Mouse (Mus musculus): Measurements from ENCODE around the gene Phf11c. TPM values are rescaled to one million over a fixed set of nuclear protein-coding genes. Genes with fewer than 3 reads are reported as not detected.
"Not testable (repeated sequence)": the region's sequence is repeated elsewhere in the genome, so short reads cannot be mapped to it uniquely, and the experiment has no call there.

Phf11c gene
- under 1 TPM; 0.31 to 0.47 TPM for total RNA-seq (2021)
- long read RNA-seq, experiment 1, result 0 reads
- long read RNA-seq, experiment 2, result 0 reads

DNA sequence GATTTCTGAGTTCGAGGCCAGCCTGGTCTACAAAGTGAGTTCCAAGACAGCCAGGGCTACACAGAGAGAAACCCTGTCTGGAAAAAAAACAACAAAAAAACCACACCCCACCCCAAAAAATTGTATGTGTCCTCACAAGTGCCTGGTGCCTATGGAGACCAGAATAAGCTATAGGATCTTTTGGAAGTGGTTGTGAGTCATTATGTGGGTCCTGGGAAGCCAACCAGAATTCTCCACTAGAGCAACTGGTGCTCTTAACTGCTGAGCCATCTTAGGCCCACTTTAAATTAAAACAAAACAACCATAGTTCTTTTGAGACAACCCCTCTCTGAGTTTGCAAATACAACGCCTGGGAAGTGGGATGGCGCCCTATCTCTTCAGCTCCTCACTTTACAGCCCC, at the start of gene Phf11c:
Gene Phf11c, minus strand, starts transcription at position 101 of the 400 bp plus-strand sequence.
- DNase-seq, result no peak

DNA sequence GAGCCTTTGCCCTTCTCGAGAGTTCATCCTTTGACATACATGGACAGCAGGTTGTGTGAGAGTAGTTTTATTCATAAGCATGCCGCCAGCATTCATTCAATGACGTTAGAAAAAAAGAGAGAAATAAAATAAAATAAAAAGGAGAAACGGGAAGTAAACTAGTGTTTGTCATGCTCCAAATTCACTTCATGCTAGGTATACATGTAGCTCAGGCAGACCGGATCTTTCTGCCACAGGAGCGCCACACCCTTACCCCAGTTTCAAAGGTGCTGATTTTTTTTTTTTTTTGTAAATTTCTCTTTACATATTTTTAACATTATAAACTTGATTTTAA, 46.3 kb upstream of the Phf11c start:
- intact Hi-C loops (cut with DNase I; ENCODE audit: low total_unique reads), result no loop called here
- DNase-seq, result no peak

More for the DNA sequence above, at the start of gene Phf11c:
- intact Hi-C loops (cut with DNase I; ENCODE audit: low total_unique reads), result no loop called here

GRCm38 (mm10) chr14:59440558-59441471, 45.6 kb upstream of the Phf11c start, which contains the start of the genes Setdb2 and Cab39l:
Gene Setdb2, minus strand, starts transcription at chr14:59440884.
Gene Cab39l, plus strand, starts transcription at chr14:59440972.
- intact Hi-C loops (cut with DNase I; ENCODE audit: low total_unique reads), result no loop called here
- DNase-seq, result peak; percentile 93

DNA sequence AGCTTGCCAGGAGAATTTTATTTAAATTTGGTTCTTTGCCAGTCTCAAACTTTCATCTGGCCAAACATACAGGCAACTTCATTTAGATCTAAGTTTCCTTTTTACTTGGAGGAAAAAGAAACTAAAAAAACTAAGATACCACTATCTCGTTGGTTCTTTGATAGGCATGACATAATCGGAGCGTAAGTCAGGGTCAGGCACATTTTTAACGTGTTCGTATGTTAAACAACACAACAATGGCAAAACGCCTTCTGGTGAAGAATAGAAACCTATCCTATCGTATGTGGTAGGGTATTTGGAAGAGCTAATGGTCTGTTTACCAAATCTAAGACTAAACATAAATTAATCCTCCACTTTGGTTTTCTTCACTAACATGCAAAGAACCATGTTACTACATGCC, 44.9 kb upstream of the Phf11c start:
- intact Hi-C loops (cut with DNase I; ENCODE audit: low total_unique reads), result no loop called here
- no peak for DNase-seq

- intact Hi-C loops (cut with DNase I; ENCODE audit: low total_unique reads), result no loop called here
- DNase-seq, result no peak
These were observed 43.3 kb upstream of the Phf11c start for GRCm38 (mm10) chr14:59438505-59438904.

DNA sequence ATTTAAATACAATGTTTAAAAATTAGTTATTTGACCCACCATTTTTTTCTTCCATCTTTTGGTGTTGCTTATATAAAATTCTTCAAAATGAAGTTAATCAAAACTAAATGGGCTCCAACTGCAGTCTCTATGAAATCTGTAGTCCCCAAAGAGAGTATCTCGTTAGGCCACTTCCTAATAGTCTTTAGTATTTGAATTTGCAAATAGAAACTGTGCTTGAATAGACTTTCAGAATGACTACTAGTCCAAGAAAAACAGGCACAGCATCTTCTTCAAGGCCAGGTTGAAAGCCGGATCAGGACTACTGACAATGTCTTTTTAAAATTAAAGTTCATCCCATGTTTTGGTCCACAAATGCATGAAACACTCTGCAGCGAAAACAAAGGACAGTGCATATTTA, 42.2 kb upstream of the Phf11c start:
- intact Hi-C loops (cut with DNase I; ENCODE audit: low total_unique reads), result no loop called here
- no peak for DNase-seq

- no peak for DNase-seq
- intact Hi-C loops (cut with DNase I; ENCODE audit: low total_unique reads), result no loop called here
These were observed 40.0 kb upstream of the Phf11c start for GRCm38 (mm10) chr14:59435206-59435605.

- intact Hi-C loops (cut with DNase I; ENCODE audit: low total_unique reads), result no loop called here
- DNase-seq, result no peak
These were observed 38.7 kb upstream of the Phf11c start for GRCm38 (mm10) chr14:59433902-59434301.

- intact Hi-C loops (cut with DNase I; ENCODE audit: low total_unique reads), result no loop called here
- DNase-seq, result no peak
These were observed 35.4 kb upstream of the Phf11c start for GRCm38 (mm10) chr14:59430556-59430955.

DNA sequence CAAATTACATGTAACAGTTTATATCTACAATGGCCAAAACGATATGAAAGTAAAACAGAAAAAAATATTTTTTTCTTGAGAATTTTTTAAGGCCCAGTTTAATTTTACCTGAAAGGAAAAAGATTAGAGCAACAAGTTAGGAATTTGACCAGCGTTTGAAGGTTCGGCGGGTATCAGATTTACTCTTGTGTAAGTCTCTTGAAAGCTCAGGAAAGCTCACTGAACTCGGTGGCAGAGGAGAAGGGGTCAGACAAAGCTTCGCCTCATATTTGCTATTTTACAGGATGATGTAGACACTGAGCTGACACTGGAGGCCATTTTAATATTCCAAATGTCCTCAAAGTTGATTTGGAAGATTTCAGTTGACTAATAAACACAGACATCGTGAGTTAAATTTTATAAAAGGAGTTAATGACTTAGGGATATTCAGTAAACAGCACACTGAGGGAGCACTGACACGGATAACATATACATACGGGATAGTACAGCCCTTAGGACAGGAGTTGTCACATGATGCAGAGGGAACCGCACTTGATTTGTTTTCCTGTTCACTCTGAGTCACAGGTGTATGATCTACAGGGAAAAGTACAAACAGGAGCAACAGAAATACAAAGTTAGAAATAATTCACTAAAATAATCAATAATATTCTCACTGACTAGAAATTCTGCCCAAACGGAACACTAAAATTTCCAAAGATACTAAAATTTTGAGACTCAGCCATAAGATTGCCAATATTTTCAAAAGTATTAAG, 27.9 kb upstream of the Phf11c start:
- DNase-seq, result no peak
- intact Hi-C loops (cut with DNase I; ENCODE audit: low total_unique reads), result no loop called here

GRCm38 (mm10) chr14:59418171-59418570, 23.0 kb upstream of the Phf11c start:
- intact Hi-C loops (cut with DNase I; ENCODE audit: low total_unique reads), result no loop called here
- DNase-seq, result no peak

- intact Hi-C loops (cut with DNase I; ENCODE audit: low total_unique reads); DNase-seq: not testable (repeated sequence)
These were observed 19.8 kb upstream of the Phf11c start for GRCm38 (mm10) chr14:59414979-59415378.

GRCm38 (mm10) chr14:59396999-59397398, 1.8 kb upstream of the Phf11c start:
- intact Hi-C loops (cut with DNase I; ENCODE audit: low total_unique reads), result no loop called here
- no peak for DNase-seq

DNA sequence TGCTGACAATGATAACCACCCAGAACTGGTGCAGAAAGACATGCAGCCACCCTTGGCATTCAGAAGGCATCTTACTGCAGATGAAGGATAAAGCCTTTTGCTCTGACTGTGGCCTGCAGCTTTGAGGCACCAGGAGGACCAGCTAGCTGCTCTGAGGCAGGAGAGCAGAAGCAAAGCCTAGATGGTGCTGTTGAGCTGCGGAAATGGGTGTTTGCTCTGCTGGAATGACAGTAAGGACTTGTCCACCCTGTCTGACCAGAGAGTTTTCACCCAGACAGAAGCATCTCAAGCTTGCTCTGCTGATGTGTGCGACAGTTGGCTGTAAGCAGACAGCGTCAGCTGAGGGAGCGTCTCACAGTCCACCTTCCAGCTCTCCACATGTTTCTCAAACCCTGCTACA, 5.0 kb downstream of the Phf11c start:
- DNase-seq, result not testable (repeated sequence)
- intact Hi-C loops (cut with DNase I; ENCODE audit: low total_unique reads), result loop anchor here (5.0 kb wide), 1 partner anchor 167 kb away; no protein-coding TSS in a partner anchor

GRCm38 (mm10) chr14:59389532-59389931, 5.6 kb downstream of the Phf11c start:
- intact Hi-C loops (cut with DNase I; ENCODE audit: low total_unique reads), result no loop called here
- no peak for DNase-seq

GRCm38 (mm10) chr14:59370348-59371068, 24.7 kb downstream of the Phf11c start:
- DNase-seq, result no peak
- intact Hi-C loops (cut with DNase I; ENCODE audit: low total_unique reads), result no loop called here

GRCm38 (mm10) chr14:59366386-59367105, 28.6 kb downstream of the Phf11c start:
- no peak for DNase-seq
- intact Hi-C loops (cut with DNase I; ENCODE audit: low total_unique reads), result no loop called here

- peak; percentile 11 for DNase-seq
- intact Hi-C loops (cut with DNase I; ENCODE audit: low total_unique reads), result no loop called here
These were observed 29.9 kb downstream of the Phf11c start, which contains the start of gene Phf11d for GRCm38 (mm10) chr14:59365244-59365644. Gene Phf11d, minus strand, starts transcription at chr14:59365470.

DNA sequence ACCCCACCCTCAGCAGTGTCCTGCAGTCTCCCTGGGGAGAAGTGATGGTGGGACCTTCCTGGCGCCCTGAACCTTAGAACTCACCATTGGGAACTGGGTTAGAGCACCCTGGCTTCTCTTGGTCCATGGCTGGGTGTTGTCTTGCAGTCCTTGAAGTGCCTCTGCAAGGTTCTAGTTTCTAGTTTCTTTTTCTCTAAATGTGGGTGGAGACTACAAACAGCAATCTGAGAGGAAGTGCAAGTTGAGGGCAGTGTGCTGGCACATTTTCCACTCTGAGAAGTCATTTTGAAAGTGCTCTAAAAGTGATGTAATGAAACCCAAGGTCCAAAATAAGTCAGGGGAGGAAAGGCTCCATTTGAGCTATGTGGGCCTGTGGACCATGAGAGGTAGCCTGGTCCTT, 54.0 kb downstream of the Phf11c start, which contains the start of gene Phf11b:
Gene Phf11b, minus strand, starts transcription at position 163 of the 400 bp plus-strand sequence.
- DNase-seq; intact Hi-C loops (cut with DNase I; ENCODE audit: low total_unique reads): not testable (repeated sequence)

Data from gastrocnemius, postnatal 14 days (tissue).